ENCODE assay signal across 32 mouse cellular contexts in the genomic region with DNA sequence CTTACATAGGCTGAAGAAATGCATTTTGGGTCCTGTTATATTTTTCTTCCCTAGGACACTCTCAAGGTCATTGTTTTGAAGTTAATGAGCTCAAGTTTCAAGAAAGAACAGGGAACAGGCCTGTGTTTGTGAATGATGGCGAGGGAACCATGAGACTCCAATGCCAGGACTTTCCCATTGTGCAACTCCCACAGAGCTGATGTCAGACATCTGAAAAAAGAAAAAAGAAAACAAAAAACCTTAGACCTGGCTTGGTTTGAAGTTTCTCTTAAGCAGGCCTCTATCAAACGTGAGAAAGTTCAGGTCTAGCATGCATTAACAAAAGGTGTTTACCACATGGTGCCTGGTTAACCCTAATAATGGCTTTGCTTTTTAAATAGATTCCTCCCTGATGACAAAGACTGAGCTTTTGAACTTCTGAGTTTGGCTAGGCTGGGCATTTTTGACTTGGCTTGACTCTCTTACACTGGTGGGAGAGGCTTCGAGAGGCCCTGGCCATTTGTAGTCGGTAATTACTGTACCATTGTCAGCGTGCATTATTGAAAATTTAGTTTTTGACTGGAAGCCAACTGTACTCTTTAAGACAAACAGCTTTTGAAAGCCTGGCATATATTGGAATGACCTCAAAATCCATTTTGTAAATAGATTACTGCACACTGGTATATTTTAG. TPM values are rescaled to one million over a fixed set of nuclear protein-coding genes. Genes with fewer than 3 reads are reported as not detected.
DNase-seq lines count a peak whose midpoint lies in the region; ATAC-seq and TF ChIP-seq lines count a peak whose summit lies in the region.
"Had no signal": no experiment of that assay in that cellular context is flagged by ENCODE, and none has a peak within 500 bp of the region (broad histone marks: within the 10 kb centered on the region; RNA-seq: fewer than 3 reads in every experiment).

No protein-coding gene starts in this region.

- H3K4me1 ChIP-seq in forebrain, embryonic 14.5 days (ENCODE audit: control insufficient read depth, insufficient read depth, low read length), result no peaks in the 10 kb centered on the region
- peaks cover 14% of the 10 kb centered on the region for H3K4me1 ChIP-seq in forebrain, embryonic 10.5 days
- H3K4me1 ChIP-seq in liver, adult 2 months (ENCODE audit: control insufficient read depth, insufficient read depth, low read length), result peaks cover 12% of the 10 kb centered on the region
- H3K4me1 ChIP-seq: embryonic facial prominence, embryonic 15.5 days; hindbrain, embryonic 10.5 days; hindbrain, embryonic 15.5 days; kidney, embryonic 15.5 days; limb, embryonic 13.5 days; midbrain, embryonic 12.5 days; neural tube, embryonic 13.5 days had no signal

- intact Hi-C loops in left cerebral cortex, postnatal 14 days (cut with DNase I), result no loop called here

- TF ChIP-seq CTCF in liver, adult 2 months (IDR thresholded peaks at IDR 0.05; ENCODE audit: low read depth, low read length), result no peak

- no peaks in the 10 kb centered on the region for H3K36me3 ChIP-seq in forebrain, embryonic 14.5 days (ENCODE audit: control insufficient read depth, insufficient read depth, low read length)
- no peaks in the 10 kb centered on the region for H3K36me3 ChIP-seq in forebrain, embryonic 10.5 days (replicated peaks)
- no peaks in the 10 kb centered on the region for H3K36me3 ChIP-seq in liver, adult 2 months (ENCODE audit: control insufficient read depth, insufficient read depth, low read length)
- H3K36me3 ChIP-seq: embryonic facial prominence, embryonic 10.5 days; embryonic facial prominence, embryonic 15.5 days; forebrain, embryonic 15.5 days; hindbrain, embryonic 10.5 days; hindbrain, embryonic 15.5 days; kidney, embryonic 15.5 days; limb, embryonic 13.5 days; liver, embryonic 13.5 days; midbrain, embryonic 12.5 days; neural tube, embryonic 13.5 days had no signal

- H3K27ac ChIP-seq in forebrain, embryonic 14.5 days (ENCODE audit: low read depth, low read length), result no peak overlapping the region
- H3K27ac ChIP-seq in forebrain, embryonic 10.5 days, result no peak overlapping the region
- no peak overlapping the region for H3K27ac ChIP-seq in liver, adult 2 months (replicated peaks; ENCODE audit: insufficient read depth, low read depth, low read length)
- H3K27ac ChIP-seq: embryonic facial prominence, embryonic 10.5 days; embryonic facial prominence, embryonic 15.5 days; forebrain, embryonic 15.5 days; heart, adult 2 months; hindbrain, embryonic 10.5 days; hindbrain, embryonic 15.5 days; kidney, embryonic 15.5 days; left cerebral cortex, adult 2 months; limb, embryonic 13.5 days; liver, embryonic 13.5 days; midbrain, embryonic 12.5 days; neural tube, embryonic 13.5 days had no signal

- no peaks in the 10 kb centered on the region for H3K9me3 ChIP-seq in forebrain, embryonic 14.5 days (replicated peaks; ENCODE audit: control insufficient read depth, low read length)
- H3K9me3 ChIP-seq in forebrain, embryonic 10.5 days, result no peaks in the 10 kb centered on the region
- H3K9me3 ChIP-seq: embryonic facial prominence, embryonic 10.5 days; embryonic facial prominence, embryonic 15.5 days; forebrain, embryonic 15.5 days; hindbrain, embryonic 10.5 days; hindbrain, embryonic 15.5 days; kidney, embryonic 15.5 days; limb, embryonic 13.5 days; liver, embryonic 13.5 days; megakaryocyte, embryonic 14.5 days; midbrain, embryonic 12.5 days; neural tube, embryonic 13.5 days had no signal

- DNase-seq in forebrain, embryonic 14.5 days (ENCODE audit: low spot score), result peak; percentile 37
- DNase-seq in forebrain, embryonic 10.5 days (ENCODE audit: extremely low spot score, low spot score), result no peak
- peak; percentile 54 for DNase-seq in liver, adult 2 months (ENCODE audit: extremely low read depth, low read depth, low spot score)
- DNase-seq in liver (no peak), adipocyte (ENCODE audit: low spot score) (peak; percentile 50)
- DNase-seq in fibroblast of lung, adult 2 months (ENCODE audit: low read depth), result peak; percentile 86
- DNase-seq in thymus, postnatal 14 days, result no peak
- no peak for DNase-seq in left cerebral cortex, postnatal 14 days (ENCODE audit: low spot score in 2 of 2)
- DNase-seq: cerebellum, adult 18-20 months; cerebellum, postnatal 14 days; gastrocnemius, postnatal 25 days; heart, adult 2 months; heart, postnatal 14 days; kidney, adult 11 months; kidney, postnatal 25 days; liver, embryonic 13.5 days; lung, postnatal 10 days; right cerebral cortex, postnatal 4 days had no signal

- no peaks in the 10 kb centered on the region for H3K79me2 ChIP-seq in liver, adult 2 months (ENCODE audit: control insufficient read depth, insufficient read depth, low read length)

- H3K27me3 ChIP-seq in forebrain, embryonic 14.5 days (replicated peaks; ENCODE audit: control insufficient read depth, insufficient read depth, low read length), result no peaks in the 10 kb centered on the region
- no peaks in the 10 kb centered on the region for H3K27me3 ChIP-seq in forebrain, embryonic 10.5 days (ENCODE audit: poor library complexity, severe bottlenecking)
- no peaks in the 10 kb centered on the region for H3K27me3 ChIP-seq in liver, adult 2 months (ENCODE audit: control insufficient read depth, insufficient read depth, low read length)
- H3K27me3 ChIP-seq: embryonic facial prominence, embryonic 15.5 days; forebrain, embryonic 15.5 days; hindbrain, embryonic 15.5 days; kidney, embryonic 15.5 days; limb, embryonic 13.5 days; midbrain, embryonic 12.5 days; neural tube, embryonic 13.5 days had no signal

- no peak overlapping the region for H3K4me2 ChIP-seq in forebrain, embryonic 14.5 days (ENCODE audit: low read length)
- H3K4me2 ChIP-seq: embryonic facial prominence, embryonic 15.5 days; forebrain, embryonic 15.5 days; hindbrain, embryonic 15.5 days; kidney, embryonic 15.5 days; limb, embryonic 13.5 days; liver, embryonic 13.5 days; midbrain, embryonic 12.5 days; neural tube, embryonic 13.5 days had no signal

- no peak overlapping the region for H3K4me3 ChIP-seq in forebrain, embryonic 14.5 days (ENCODE audit: low read depth, low read length)
- H3K4me3 ChIP-seq in forebrain, embryonic 10.5 days, result no peak overlapping the region
- no peak overlapping the region for H3K4me3 ChIP-seq in liver, adult 2 months (ENCODE audit: insufficient read depth, low read depth, low read length)
- H3K4me3 ChIP-seq: embryonic facial prominence, embryonic 10.5 days; embryonic facial prominence, embryonic 15.5 days; forebrain, embryonic 15.5 days; heart, adult 2 months; hindbrain, embryonic 10.5 days; hindbrain, embryonic 15.5 days; kidney, embryonic 15.5 days; left cerebral cortex, adult 2 months; limb, embryonic 13.5 days; liver, embryonic 13.5 days; megakaryocyte, embryonic 14.5 days; midbrain, embryonic 12.5 days; neural tube, embryonic 13.5 days had no signal

- H3K9ac ChIP-seq in forebrain, embryonic 14.5 days (ENCODE audit: low read length), result no peak overlapping the region
- H3K9ac ChIP-seq in liver, adult 2 months (ENCODE audit: low read depth, low read length), result no peak overlapping the region
- H3K9ac ChIP-seq: embryonic facial prominence, embryonic 15.5 days; forebrain, embryonic 15.5 days; hindbrain, embryonic 15.5 days; kidney, embryonic 15.5 days; limb, embryonic 13.5 days; liver, embryonic 13.5 days; midbrain, embryonic 12.5 days; neural tube, embryonic 13.5 days had no signal

- ATAC-seq in forebrain, embryonic 14.5 days, result peak; percentile 29; the same call in 1 of the 2 replicates
- ATAC-seq: activated CD4-positive, CD25-positive, alpha-beta regulatory T cell, adult 4 months; CD4-positive, CD25-positive, alpha-beta regulatory T cell, adult 4 months; forebrain, embryonic 15.5 days; inflammation-experienced regulatory T-cells, adult 6 months had no signal

- 30% methylated on average over 5 of the region's 5 CpGs for WGBS in forebrain, embryonic 14.5 days
- 74% methylated on average over 5 of the region's 5 CpGs for WGBS in forebrain, embryonic 10.5 days
- 48% methylated on average over 5 of the region's 5 CpGs for WGBS in liver, adult 2 months

- TF ChIP-seq POLR2A in liver, adult 2 months (IDR thresholded peaks at IDR 0.05; ENCODE audit: extremely low read depth, insufficient read depth, low read length), result no peak

RNA-seq across cellular contexts. Expression of gene Nfe2l2, which starts 29.9 kb away (rescaled TPM):
- 17.7 and 17.9 TPM in 2 replicates for polyA plus RNA-seq in forebrain, embryonic 14.5 days (2014; fragmentation: Nextera tagmentation; extraction: Ambion mirVana)
- polyA plus RNA-seq in forebrain, embryonic 10.5 days (2016; fragmentation: Nextera tagmentation; extraction: Ambion mirVana), result 23.8 and 26.5 TPM in 2 replicates
- 29.5 and 34.1 TPM in 2 replicates for total RNA-seq in liver, adult 2 months (2014; rRNA removed)
- 35.9 and 40.1 TPM in 2 replicates for polyA plus RNA-seq in liver, adult 2 months (2012; rRNA removed)
- total RNA-seq in left cerebral cortex, postnatal 14 days (2021), result 10 to 100 TPM; 10.3 to 13.0 TPM

Comparison
In these comparisons a context has a peak if more than half of its experiments do, and no peak if none do; other contexts are left out.
1. DNase-seq: peak in forebrain, embryonic 14.5 days (single experiment), liver, adult 2 months (single experiment), adipocyte (single experiment) and fibroblast of lung, adult 2 months (single experiment); none in forebrain, embryonic 10.5 days (single experiment), liver (single experiment), thymus, postnatal 14 days (single experiment) and left cerebral cortex, postnatal 14 days (0 of 2).